Mouse (Mus musculus) cerebellum, postnatal 14 days (tissue): ENCODE results near the gene Tinagl1.

ENCODE experiments used
- DNase-seq, 2 experiments: peaks; one replicate each; pipeline ENCODE4 v3.0.0; 2021; ENCODE audit warnings: mixed read lengths in 2 of 2

The Tinagl1 gene

GRCm38 (mm10) chr4:130175072-130175711 lies at the start of gene Tinagl1:
TSS of gene Tinagl1 (minus strand) at chr4:130175122.
- peak in 1 of 2 experiments; percentile 34 for DNase-seq

GRCm38 (mm10) chr4:130224071-130224470 lies 49.1 kb upstream of the Tinagl1 start:
- DNase-seq = no peak

GRCm38 (mm10) chr4:130222179-130222578 lies 47.3 kb upstream of the Tinagl1 start, which contains the start of gene Gm853:
TSS of gene Gm853 (minus strand) at chr4:130222401.
- no peak for DNase-seq

GRCm38 (mm10) chr4:130220176-130220575 lies 45.3 kb upstream of the Tinagl1 start:
- DNase-seq = no peak

- DNase-seq = no peak
Observed at GRCm38 (mm10) chr4:130215392-130215791, 40.5 kb upstream of the Tinagl1 start.

GRCm38 (mm10) chr4:130213857-130214256 lies 38.9 kb upstream of the Tinagl1 start:
- DNase-seq = no peak

GRCm38 (mm10) chr4:130213197-130213596 lies 38.3 kb upstream of the Tinagl1 start:
- no peak for DNase-seq

GRCm38 (mm10) chr4:130212421-130212820 lies 37.5 kb upstream of the Tinagl1 start:
- DNase-seq = no peak

GRCm38 (mm10) chr4:130211870-130212269 lies 36.9 kb upstream of the Tinagl1 start:
- DNase-seq = no peak

- peak; percentile 98 to 99 for DNase-seq
Observed at GRCm38 (mm10) chr4:130198694-130199670, 24.1 kb upstream of the Tinagl1 start.

- no peak for DNase-seq
Observed at GRCm38 (mm10) chr4:130196542-130196941, 21.6 kb upstream of the Tinagl1 start.

- DNase-seq = no peak
Observed at GRCm38 (mm10) chr4:130195924-130196323, 21.0 kb upstream of the Tinagl1 start.

- DNase-seq = no peak
Observed at GRCm38 (mm10) chr4:130192266-130192665, 17.3 kb upstream of the Tinagl1 start.

GRCm38 (mm10) chr4:130189606-130190005 lies 14.7 kb upstream of the Tinagl1 start:
- DNase-seq = no peak

- peak; percentile 94 for DNase-seq
Observed at GRCm38 (mm10) chr4:130188806-130189297, 13.9 kb upstream of the Tinagl1 start.

GRCm38 (mm10) chr4:130186891-130187290 lies 12.0 kb upstream of the Tinagl1 start:
- DNase-seq = no peak

GRCm38 (mm10) chr4:130186450-130186849 lies 11.5 kb upstream of the Tinagl1 start:
- no peak for DNase-seq

- peak; percentile 74 to 77 for DNase-seq
Observed at GRCm38 (mm10) chr4:130183879-130184278, 9.0 kb upstream of the Tinagl1 start.

GRCm38 (mm10) chr4:130183023-130183422 lies 8.1 kb upstream of the Tinagl1 start:
- DNase-seq = peak in 1 of 2 experiments; percentile 20

- peak in 1 of 2 experiments; percentile 55 for DNase-seq
Observed at GRCm38 (mm10) chr4:130181886-130182285, 7.0 kb upstream of the Tinagl1 start.

- DNase-seq = no peak
Observed at GRCm38 (mm10) chr4:130180909-130181602, 6.1 kb upstream of the Tinagl1 start.

GRCm38 (mm10) chr4:130179876-130180275 lies 5.0 kb upstream of the Tinagl1 start:
- DNase-seq = no peak

GRCm38 (mm10) chr4:130177536-130177935 lies 2.6 kb upstream of the Tinagl1 start:
- DNase-seq = no peak
